Comparison of ENCODE assay signal across 19 mouse cellular contexts in genomic region chr6:38108449-38108848, GRCm38 (mm10). TPM values are rescaled to one million over a fixed set of nuclear protein-coding genes. Genes with fewer than 3 reads are reported as not detected.
"Had no signal": no experiment of that assay in that cellular context is flagged by ENCODE, and none has a peak within 500 bp of the region (broad histone marks: within the 10 kb centered on the region; RNA-seq: fewer than 3 reads in every experiment).

No protein-coding gene starts in this region.

- H3K4me1 ChIP-seq: midbrain, embryonic 12.5 days; midbrain, embryonic 15.5 days; neural tube, embryonic 12.5 days had no signal

- ATAC-seq: intestine, postnatal 0 days; liver, postnatal 0 days; midbrain, embryonic 15.5 days had no signal

- H3K9me3 ChIP-seq: limb, embryonic 12.5 days; limb, embryonic 15.5 days; midbrain, embryonic 12.5 days; midbrain, embryonic 15.5 days; neural tube, embryonic 12.5 days; neural tube, embryonic 15.5 days had no signal

- H3K27me3 ChIP-seq: midbrain, embryonic 12.5 days; midbrain, embryonic 15.5 days; neural tube, embryonic 12.5 days; neural tube, embryonic 15.5 days had no signal

- H3K36me3 ChIP-seq: limb, embryonic 12.5 days; limb, embryonic 15.5 days; midbrain, embryonic 12.5 days; midbrain, embryonic 15.5 days; neural tube, embryonic 12.5 days; neural tube, embryonic 15.5 days had no signal

- H3K9ac ChIP-seq: limb, embryonic 12.5 days; limb, embryonic 15.5 days; liver, embryonic 14.5 days; liver, postnatal 0 days; midbrain, embryonic 12.5 days; midbrain, embryonic 15.5 days; neural tube, embryonic 12.5 days; neural tube, embryonic 15.5 days had no signal

- H3K4me2 ChIP-seq: limb, embryonic 12.5 days; limb, embryonic 15.5 days; liver, embryonic 11.5 days; midbrain, embryonic 12.5 days; midbrain, embryonic 15.5 days; neural tube, embryonic 12.5 days; neural tube, embryonic 15.5 days had no signal

- DNase-seq: layer of hippocampus, postnatal 36 days; liver, postnatal 0 days; right cerebral cortex, adult 18-20 months; right cerebral cortex, postnatal 14 days; right cerebral cortex, postnatal 4 days; thymus, adult 2 months; thymus, postnatal 14 days; thymus, postnatal 4 days had no signal

- H3K4me3 ChIP-seq: left cerebral cortex, adult 2 months; limb, embryonic 12.5 days; limb, embryonic 15.5 days; midbrain, embryonic 12.5 days; midbrain, embryonic 15.5 days; neural tube, embryonic 12.5 days; neural tube, embryonic 15.5 days had no signal

- H3K27ac ChIP-seq: left cerebral cortex, adult 2 months; limb, embryonic 12.5 days; limb, embryonic 15.5 days; liver, embryonic 14.5 days; midbrain, embryonic 12.5 days; midbrain, embryonic 15.5 days; neural tube, embryonic 12.5 days; neural tube, embryonic 15.5 days; stomach, postnatal 0 days had no signal

RNA-seq across cellular contexts. Expression of gene Tmem213, which starts 0.6 kb away (rescaled TPM):
- polyA plus RNA-seq: intestine, postnatal 0 days; liver, embryonic 11.5 days; liver, embryonic 14.5 days; liver, postnatal 0 days; midbrain, embryonic 12.5 days; midbrain, embryonic 15.5 days; neural tube, embryonic 12.5 days; neural tube, embryonic 15.5 days had no signal

RNA-seq across cellular contexts. Expression of gene Atp6v0a4, which starts 15.9 kb away (rescaled TPM):
- polyA plus RNA-seq: limb, embryonic 12.5 days; midbrain, embryonic 12.5 days had no signal
